Mouse (Mus musculus) urinary bladder, postnatal 0 days (tissue): ENCODE measurements around the gene Rora. TPM values are rescaled to one million over a fixed set of nuclear protein-coding genes. Genes with fewer than 3 reads are reported as not detected.

ENCODE experiments used
- polyA plus RNA-seq: library from polyadenylated mRNA; unstranded; fragments of >200 nt; fragmentation: Nextera tagmentation; extraction: Ambion mirVana; gene quantifications from 2 replicates; pipeline ENCODE4 v1.2.1, GENCODE M21; 2015

Rora gene
- polyA plus RNA-seq, result 9.1 TPM in 2 replicates

GRCm38 (mm10) chr9:68653211-68654038, at the start of gene Rora:
Rora (plus strand) TSS chr9:68653786.

GRCm38 (mm10) chr9:69397760-69398452, 744.3 kb downstream of the Rora start, which contains the start of gene Ice2:
Ice2 (plus strand) TSS chr9:69397906.

